Mouse (Mus musculus) adrenal gland, postnatal 4 days (tissue): Measurements from ENCODE around the gene Abtb1. TPM values are rescaled to one million over a fixed set of nuclear protein-coding genes. Genes with fewer than 3 reads are reported as not detected.

Experiments used
- DNase-seq, 2 experiments: peaks; one replicate each; pipeline ENCODE4 v3.0.0; 2021 to 2022; ENCODE audit warnings: low spot score in 2 of 2, mixed read lengths in 2 of 2
- total RNA-seq, 2 experiments: library from RNA; stranded (reverse); gene quantifications; 2 replicates each; pipeline ENCODE4 v1.2.3; 2021

Gene Abtb1
- total RNA-seq, 2 experiments from 2014 or later: 44.2 to 46.2 TPM

- no peak for DNase-seq
Observed at GRCm38 (mm10) chr6:88809091-88810037, 32.4 kb downstream of the Abtb1 start.

GRCm38 (mm10) chr6:88804966-88805577, 36.7 kb downstream of the Abtb1 start:
- DNase-seq: no peak

- DNase-seq: no peak
Observed at GRCm38 (mm10) chr6:88803957-88804695, 37.7 kb downstream of the Abtb1 start.

- no peak for DNase-seq
Observed at GRCm38 (mm10) chr6:88803051-88803450, 38.7 kb downstream of the Abtb1 start.

- no peak for DNase-seq
Observed at GRCm38 (mm10) chr6:88800735-88801134, 41.0 kb downstream of the Abtb1 start.

- no peak for DNase-seq
Observed at GRCm38 (mm10) chr6:88800191-88800590, 41.6 kb downstream of the Abtb1 start.

GRCm38 (mm10) chr6:88794561-88794971, 47.2 kb downstream of the Abtb1 start:
- no peak for DNase-seq

GRCm38 (mm10) chr6:88793872-88794271, 47.9 kb downstream of the Abtb1 start:
- no peak for DNase-seq

- DNase-seq: no peak
Observed at GRCm38 (mm10) chr6:88793243-88793642, 48.5 kb downstream of the Abtb1 start.

- no peak for DNase-seq
Observed at GRCm38 (mm10) chr6:88792147-88792691, 49.6 kb downstream of the Abtb1 start.

- DNase-seq: no peak
Observed at GRCm38 (mm10) chr6:88791299-88791698, 50.5 kb downstream of the Abtb1 start.

- no peak for DNase-seq
Observed at GRCm38 (mm10) chr6:88788219-88788618, 53.6 kb downstream of the Abtb1 start.

- no peak for DNase-seq
Observed at GRCm38 (mm10) chr6:88787496-88787895, 54.3 kb downstream of the Abtb1 start.

- DNase-seq: no peak
Observed at GRCm38 (mm10) chr6:88786732-88787445, 54.9 kb downstream of the Abtb1 start.

Other genes with a start within 250 kb of the Abtb1 start
- gene Kbtbd12, start 204.0 kb downstream of the Abtb1 start, total RNA-seq: 1 to 10 TPM in 1 of 2 experiments, under 1 TPM in 1; 0.45 to 1.3 TPM
- gene Mgll, start 117.6 kb downstream of the Abtb1 start, total RNA-seq: 10 to 100 TPM; 83.6 to 88.1 TPM
- gene Podxl2, start 33.1 kb upstream of the Abtb1 start, total RNA-seq: 10 to 100 TPM; 60.1 to 62.8 TPM
- 10 to 100 TPM; 69.6 to 83.3 TPM for gene Mcm2, start 56.8 kb upstream of the Abtb1 start, total RNA-seq
- gene Tpra1, start 60.3 kb upstream of the Abtb1 start, total RNA-seq: 100 to 1,000 TPM; 112 to 121 TPM